Mouse (Mus musculus) mesoderm, embryonic 11.5 days (tissue): ENCODE measurements around the gene Tekt4.
A peak's percentile ranks its signal among the peaks of the same experiment; 100 is the strongest.

Experiments used
- DNase-seq: peaks from one replicate; pipeline ENCODE4 v3.0.0-alpha.2; 2012; ENCODE audit warnings: low read depth, low spot score

Tekt4 gene

DNA sequence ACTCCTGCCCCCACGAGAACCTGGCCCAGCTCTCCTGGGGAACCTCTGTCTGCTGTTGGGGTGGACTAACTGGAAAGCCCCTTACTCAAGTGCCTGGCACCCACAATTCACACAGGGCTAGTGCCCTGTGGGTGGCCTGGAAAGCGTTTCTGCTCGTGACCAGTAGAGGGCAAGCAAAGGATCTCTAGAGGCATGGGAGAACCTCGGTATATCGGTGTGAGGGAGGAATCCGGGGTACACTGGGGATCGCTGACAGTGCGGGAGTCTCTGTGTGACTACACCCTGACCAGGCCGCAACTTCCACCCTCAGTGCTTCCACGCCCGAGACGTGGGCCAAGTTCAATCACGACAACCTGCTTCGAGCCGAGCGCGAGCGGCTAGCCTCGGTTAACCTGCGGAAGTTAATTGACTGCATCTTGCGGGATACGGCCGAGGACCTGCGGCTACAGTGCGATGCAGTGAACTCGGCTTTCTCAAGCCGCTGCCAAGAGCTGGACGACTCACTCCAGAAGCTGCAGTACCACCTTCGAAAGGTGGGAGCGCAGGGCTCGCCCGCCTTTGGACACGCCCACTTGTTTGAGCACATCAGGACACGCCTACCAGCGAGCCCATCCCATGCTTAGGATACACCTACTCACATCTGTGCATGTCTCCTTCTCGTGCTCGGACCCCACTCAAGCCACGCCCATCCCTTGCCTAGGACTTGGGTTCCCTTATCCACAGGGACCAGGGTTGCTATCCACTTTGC is 20.1 kb downstream of the Tekt4 start:
- peak; percentile 86 for DNase-seq

DNA sequence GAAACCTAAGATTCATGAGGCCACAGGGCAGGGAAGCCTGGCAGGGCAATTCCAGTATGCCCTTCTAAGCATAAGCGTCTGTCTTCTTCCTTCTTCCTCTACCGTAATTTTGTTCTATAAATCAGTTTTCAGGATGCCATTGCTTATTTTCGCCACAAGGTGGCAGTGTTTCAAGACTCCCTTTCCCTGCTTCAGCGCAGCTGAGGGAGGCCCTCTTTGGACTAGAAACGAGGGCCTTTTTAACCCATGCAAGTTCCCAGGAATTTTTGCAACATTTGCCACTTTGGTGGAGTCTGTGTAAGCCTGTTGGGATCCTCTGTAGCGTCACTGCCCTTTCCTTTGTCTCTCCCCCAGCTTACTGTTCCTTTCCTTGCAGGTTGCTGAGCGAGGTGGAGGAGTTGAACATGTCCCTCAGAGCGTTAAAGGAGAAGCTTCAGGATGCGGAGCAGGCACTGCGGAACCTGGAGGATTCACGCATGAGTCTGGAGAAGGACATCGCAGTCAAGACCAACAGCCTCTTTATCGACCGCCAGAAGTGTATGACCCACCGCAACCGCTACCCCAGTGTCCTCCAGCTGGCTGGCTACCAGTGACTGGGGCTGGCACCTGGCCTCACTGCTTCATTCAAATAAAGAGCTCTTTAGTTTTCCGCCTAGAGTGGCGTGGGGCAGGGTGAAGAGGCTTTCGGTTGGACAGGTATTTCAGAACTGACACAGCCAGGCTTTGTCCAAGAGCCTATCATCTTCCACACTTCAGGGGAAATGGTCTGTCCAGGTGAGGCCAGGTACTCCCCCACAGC is 21.7 kb downstream of the Tekt4 start:
- DNase-seq, result peak; percentile 86

DNA sequence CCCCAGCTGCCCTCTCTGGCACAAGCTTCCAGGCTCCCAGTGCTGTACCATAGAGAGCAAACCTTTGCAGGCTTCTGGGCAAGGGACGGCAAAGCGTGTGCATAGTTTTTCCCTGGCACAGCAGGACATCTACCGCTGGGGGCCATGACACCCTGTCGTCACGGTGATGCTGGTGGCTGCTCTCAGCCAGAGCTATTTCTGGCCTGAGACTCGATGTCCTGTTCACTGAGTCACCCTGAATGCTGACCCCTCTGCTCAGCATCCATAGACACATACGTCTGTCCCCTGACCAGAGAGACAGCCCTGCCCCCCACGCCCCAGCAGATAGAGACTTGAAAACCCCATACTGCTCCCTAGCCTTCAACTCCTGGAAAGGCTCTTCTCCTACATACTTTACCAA is 25.7 kb downstream of the Tekt4 start:
- no peak for DNase-seq

DNA sequence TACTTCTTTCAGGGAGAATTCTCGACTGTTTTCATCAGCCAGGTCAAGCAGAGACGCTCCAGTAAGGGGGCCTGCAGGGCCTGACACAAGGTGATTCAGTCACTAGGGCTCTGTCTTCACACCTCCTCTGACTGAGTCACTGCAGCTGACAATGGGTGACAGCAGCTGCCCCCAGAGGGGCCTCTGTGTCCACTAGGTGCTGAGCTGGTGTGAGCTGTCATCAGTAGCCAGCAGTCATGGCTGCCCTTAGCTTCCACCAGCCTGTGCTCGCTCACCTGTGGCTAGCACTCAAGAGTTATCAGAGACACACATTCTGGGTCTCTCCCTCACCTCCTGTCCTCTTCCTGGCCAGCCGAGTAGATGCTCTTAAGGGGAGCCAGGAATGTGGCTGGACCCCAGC is 26.4 kb downstream of the Tekt4 start:
- no peak for DNase-seq

DNA sequence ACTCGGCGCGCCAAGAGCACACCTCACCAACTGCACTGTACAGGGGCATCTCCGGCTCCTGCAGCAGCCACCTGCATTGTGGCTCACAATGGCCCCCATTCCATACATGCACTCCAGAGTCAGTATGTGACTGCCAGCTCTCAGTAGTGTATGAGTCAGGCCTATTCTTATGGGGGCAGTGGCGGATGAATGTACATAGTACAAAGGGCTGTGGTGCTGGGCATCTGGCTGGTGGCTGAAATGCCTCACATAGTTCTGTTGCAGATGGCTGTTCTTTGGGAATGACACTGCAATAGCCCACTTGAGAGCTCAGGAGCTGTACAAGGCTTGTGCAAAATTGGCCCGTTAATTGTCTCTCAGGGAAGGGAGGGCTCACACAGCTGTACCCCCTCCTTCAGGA is 27.7 kb downstream of the Tekt4 start:
- no peak for DNase-seq

DNA sequence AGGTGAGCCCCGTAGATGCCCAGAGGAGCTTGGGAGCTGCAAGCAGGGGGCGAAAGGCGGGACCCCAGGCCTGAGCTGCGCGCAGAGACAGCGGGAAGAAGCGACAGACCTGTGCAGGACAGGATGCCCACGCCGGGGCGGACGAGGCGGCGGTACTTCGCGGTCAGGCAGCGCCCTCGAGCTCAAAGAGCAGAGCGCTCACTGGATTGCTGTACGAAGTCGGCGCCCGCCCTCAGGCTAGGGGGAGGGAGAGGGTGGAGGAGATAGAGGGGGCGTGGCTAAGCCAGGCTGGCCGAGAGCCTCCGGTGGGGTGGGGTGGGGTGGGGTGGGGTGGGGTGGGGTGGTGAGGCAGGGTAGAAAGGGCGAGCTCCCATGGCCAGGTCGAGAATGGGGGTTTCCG is 42.6 kb downstream of the Tekt4 start, which contains the start of gene Sstr5:
Gene Sstr5, minus strand, starts transcription at position 276 of the 400 bp plus-strand sequence.
- DNase-seq, result peak; percentile 65

DNA sequence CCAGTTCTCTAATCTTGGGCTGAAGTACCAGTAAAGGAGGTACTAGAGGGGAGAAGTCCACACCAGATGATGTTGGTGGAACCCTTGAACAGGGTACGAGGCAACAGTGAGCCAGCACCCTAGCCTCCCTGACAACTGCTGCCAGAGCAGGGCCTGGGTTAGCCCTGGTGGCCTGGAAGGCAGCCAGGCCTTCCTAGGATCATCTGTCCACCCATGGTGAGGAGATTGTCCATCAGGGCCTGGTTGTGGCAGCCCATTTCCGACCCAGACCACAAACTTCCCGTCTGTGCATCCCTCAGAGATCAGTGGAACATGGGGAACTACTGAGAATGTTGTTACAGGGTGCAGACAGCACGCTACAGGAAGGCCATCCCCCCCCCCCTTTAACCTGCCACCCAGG is 48.2 kb downstream of the Tekt4 start:
- no peak for DNase-seq

DNA sequence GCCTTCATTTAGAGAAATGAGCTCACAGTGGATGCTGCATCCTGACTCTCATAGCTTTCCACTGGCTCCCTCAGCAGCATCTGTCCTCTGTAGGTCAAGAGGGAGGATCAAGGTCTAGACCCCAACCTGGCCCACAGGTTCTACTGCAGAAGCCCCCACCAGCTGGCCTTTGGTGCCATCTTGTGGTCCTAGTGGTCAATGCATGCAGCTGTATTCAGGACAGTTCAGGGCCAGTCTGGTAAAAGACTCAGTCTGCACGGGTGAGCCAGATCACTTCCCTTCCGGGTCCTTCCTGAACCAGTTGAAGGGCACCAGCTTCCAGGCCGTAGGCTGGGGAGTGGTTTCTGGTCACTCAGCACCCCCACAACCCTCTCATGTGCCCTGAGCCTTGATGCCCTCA is 53.4 kb downstream of the Tekt4 start:
- DNase-seq, result peak; percentile 80

DNA sequence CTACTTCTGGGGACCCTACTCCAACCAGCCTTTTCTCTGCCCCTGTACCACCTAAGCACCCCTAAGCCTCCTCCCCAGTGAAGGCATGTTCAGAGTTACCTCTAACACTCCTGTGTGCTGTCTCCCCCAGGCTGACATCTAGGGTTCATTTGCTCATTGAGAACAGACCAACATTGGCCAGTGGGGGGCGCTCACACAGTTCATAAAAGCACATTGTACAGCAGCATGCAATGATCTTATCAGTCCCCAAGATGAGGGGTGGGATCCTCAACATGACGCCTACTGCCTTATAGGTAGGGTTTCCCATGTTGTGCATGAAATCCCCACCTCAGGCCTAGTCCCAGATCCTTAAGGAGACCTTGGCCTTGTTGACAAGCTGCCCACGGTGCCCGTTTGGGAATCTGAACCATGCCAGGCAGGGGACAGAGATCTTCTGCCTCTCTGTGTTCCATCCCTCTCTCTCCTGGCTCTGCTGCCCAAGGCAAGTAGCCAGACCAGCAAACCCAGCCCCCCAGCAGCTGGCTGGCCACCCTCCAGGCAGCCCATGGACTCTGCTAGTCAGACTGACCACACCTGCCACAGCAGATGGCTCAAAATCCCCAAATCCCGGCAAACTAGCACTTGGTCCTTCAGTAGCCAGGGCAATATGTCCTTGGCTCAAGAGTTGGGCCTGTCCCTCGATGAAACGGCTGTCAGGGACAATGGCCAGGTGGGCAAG is 54.6 kb downstream of the Tekt4 start:
- DNase-seq, result peak; percentile 59

DNA sequence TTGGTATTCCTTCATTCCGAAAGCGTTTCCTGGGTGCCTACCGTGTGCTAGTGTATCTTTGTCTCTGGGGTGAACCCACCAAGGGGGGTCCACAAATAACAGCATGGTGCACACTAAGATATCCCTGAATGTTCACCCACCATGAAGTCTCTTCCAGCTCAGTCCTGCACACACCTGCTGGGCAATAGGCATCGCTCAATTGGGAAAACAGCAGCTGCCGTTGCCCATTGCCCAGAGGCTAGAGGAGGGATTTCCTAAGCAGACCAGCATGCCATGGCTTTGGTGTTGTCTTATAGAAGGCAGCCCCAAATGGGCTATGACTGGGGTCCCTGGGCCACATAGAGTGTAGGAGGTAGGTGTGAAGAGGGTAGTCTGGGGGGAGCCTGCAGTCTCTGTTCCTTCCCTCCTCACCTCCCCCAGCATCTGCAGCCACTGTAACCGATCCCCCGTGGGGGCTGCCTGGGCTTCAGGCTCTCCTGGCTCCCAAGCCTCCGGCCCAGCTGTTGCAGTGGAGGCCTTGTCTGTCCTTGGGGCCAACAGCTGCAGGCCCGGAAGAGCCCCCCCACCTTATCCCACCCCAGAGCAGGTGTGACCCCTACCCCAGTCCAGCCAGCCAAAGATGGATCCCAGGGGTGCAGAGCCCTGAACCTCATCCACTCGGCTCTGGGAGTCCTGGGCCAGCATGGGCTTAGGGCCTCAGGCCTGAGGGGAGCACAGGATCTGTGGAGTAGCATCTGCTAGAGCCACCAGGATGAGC is 55.8 kb downstream of the Tekt4 start:
- no peak for DNase-seq

DNA sequence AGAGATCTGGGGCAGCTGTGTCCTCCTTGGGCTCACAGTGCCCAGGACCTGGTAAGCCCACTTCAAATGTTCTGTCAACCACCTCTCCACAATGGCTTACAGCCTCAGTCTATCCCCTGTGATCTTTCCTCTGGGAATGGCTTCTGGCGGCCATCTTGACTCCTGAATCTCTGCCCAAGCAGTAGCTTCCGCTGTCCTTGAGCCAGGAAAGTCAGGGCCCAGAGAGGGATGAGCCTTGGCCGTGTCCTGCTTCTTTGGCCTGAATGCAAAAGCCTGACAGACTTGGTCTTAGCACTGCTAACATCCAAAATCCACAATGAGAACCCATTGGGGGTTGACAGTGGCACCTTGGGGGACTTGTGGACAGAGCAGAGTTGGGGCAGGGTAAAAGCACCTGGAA is 57.5 kb downstream of the Tekt4 start:
- no peak for DNase-seq

DNA sequence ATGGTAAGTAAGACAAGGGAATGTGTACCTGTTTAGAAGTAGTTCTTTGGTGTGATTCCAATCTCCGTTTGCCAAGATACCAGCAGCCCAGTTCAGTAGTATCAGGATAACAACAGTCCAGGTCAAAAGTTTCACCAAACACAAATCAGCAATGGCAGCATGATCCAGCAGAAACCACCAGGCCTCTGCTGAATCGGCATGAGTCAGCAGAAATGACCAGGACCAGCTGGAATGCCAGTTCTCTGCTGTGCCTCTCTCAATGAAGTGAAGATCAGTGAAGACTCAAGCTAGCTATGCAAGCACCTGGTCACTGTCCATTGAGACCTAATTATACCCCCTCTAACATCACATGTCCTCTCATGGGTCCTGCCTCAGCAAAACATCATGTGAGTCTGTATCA is 59.6 kb downstream of the Tekt4 start:
- DNase-seq, result no peak

DNA sequence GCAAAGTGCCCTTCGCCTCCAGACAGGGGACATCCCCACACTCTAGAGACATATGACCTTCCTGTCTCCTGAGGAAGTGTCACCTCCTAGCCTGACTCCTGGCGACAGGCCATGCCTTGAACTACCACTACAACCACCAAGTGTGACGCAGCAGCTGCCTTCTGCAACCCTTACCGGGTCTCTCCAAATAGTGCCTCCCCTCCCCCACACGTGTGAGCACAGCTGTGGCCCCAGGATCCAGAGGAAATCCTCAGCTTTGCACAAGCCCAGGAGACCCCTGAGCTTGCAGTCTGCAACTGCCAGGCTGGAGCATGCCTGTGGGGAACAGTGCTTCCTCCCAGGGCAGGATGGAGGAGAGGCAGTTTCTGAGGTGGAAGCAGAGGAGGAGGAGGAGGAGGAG is 61.9 kb downstream of the Tekt4 start:
- no peak for DNase-seq

DNA sequence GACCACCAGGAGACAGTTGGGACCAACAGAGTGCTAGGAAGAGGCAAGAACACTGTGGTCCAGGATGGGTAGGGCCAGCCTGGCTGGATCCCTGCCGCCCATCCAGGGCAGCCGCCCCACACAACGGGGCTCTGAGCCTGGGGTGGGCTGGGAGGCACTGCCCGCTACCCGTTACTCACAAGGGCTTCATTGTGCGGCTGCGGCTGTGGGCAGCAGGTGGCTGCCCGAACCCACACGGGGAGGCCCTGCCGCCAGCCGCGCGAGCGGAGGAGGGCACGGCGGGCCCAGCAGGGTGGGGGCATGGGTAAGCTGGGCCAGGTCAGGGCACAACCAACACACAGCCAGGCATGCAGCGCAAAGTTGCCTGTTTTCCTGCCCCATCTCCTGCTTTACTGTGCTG is 63.7 kb downstream of the Tekt4 start:
- DNase-seq, result no peak

DNA sequence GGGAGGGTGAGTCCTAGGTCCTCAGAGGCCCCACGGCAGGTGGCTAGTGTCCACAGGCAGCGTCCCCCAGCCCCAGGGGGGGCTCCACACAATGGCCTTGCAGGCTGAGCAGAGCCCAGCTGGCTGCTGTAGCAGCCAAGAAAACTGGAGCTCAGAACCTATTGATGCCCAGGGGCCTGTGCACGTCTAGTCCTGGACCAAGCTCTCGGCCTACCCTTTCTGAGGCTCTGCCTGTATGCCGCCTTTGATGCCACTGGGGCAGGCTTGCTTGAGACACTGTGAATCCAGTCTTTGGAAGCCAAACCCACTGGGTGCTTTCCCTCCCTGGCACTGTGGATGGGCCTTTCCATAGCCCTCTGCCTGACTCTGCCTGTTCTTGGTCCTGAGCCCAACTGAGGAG is 65.1 kb downstream of the Tekt4 start:
- DNase-seq, result no peak

DNA sequence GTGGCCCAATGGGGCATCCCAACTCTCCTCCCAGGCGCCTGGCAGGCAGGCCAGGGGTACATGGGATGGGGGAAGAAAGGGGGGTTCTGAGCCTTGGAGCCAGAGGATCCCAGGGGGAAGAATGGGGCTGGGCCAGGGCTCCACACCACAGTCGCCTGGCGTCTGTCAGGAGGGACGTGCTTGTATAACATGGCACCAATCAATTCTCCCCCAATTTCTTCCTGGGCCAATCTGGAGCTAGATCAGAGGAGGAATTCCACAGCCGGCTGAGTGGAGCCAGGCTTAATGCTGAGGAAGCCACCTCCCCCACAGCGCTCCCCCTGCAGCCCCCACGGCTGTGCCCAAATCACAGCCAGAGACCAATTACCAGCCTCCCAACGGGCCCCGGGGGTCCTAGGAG is 66.1 kb downstream of the Tekt4 start:
- DNase-seq, result no peak

DNA sequence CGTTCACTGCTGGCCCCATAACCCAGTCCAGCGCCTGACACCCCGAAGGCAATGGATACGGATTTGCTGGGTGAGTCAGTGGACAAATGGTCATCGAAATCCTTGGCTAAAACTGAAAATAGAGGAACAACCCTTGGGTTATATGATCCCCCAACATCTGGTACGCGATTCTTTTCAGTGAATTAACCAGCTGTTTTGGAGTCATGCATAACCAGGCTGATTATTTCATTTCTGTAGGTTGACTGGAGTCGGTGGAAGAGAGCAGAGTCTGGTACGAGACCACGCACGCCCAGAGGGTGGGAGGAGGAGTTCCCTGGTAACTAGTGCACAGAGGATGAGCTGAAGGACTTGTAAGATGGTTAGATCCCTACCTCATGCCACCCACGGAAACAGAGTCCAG is 67.7 kb downstream of the Tekt4 start:
- DNase-seq, result no peak
